Mouse (Mus musculus) CD8-positive naive resting alpha-beta T cell, adult 2 months (primary cell): Measurements from ENCODE around the gene Batf2.
A peak's percentile ranks its signal among the peaks of the same experiment; 100 is the strongest.
"Not testable (repeated sequence)": the region's sequence is repeated elsewhere in the genome, so short reads cannot be mapped to it uniquely, and the experiment has no call there.

Source experiments
- DNase-seq, 2 experiments: peaks; one replicate each; pipeline ENCODE4 v3.0.0; 2022; ENCODE audit warnings: low read depth in 2 of 2, low spot score in 2 of 2

Batf2 gene

DNA sequence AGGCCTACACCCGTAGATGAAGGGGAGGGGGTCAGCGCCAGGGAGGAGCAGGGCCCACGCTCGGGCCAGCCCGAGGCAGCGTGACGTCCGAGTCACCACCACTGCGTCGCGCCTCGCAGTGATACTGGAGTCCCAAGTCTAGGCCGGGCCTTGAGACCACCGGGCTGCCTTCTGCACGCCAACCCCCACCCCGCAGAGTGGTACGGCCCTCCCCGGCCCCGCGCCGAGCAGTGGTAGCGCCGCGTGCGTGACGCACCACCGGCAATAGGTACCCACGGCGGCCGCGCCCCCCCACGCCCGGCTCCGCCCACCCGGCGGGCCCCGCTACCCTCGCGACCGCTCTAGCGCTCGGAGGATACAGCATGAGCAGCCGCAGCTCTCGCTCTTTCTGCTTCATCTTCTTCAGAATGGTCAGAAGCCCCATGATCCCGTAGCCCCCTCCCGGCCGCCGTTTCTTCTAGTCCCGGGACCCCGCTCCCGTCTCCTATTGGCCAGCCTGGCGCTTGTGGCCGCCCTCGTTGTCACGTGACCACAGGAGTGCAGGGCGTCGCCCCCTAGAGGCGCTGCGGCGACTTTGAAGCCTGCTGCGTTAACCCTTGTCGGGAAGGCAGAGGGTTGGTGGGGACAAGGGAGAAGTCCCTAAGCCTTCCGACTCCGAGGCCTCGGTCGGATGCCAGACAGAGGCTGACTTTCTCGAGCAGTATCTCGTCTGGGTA, at the start of gene Batf2:
Gene Batf2, plus strand, starts transcription at position 306 of the 716 bp plus-strand sequence.
- DNase-seq = peak; percentile 90 to 91

DNA sequence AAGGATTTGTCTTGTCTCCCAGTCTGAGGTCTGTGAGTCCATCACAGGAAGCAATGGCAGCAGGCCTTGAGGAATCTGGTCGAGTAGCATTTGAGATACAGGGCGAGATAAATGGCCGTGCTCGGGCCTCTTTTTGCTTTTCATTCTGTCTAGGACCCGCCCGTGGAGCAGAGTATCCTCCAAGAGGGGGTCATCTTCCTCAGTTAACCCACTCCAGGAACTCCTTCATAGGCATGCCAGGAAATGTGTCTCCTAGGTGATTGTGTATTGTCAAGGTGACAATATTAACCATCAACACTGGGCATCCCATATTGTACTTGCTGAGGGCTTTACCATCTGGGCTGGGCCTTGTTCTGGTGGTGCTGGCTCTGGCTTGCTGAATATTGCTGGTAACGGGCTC, 46.7 kb upstream of the Batf2 start, which contains the start of gene AC131692.1:
Gene AC131692.1, plus strand, starts transcription at position 301 of the 400 bp plus-strand sequence.
- DNase-seq = no peak

DNA sequence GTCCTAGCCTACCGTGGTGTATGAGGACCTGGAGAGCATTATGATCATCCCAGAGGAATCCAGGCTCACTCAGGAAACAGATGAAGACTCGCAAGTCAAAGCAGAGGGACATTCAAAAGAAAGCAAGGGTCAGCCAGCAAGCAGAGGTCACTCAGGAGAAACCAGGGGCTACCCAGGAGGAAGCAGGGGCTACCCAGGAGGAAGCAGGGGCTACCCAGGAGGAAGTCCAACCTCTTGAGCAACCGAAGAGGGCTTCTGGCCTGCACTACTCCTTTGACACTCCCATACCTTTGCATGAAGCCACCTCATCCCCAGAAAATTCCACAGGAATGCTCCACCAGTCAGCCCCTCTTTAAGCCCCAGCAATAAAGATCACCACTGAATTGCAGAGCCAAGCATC, 42.9 kb upstream of the Batf2 start:
- no peak for DNase-seq

DNA sequence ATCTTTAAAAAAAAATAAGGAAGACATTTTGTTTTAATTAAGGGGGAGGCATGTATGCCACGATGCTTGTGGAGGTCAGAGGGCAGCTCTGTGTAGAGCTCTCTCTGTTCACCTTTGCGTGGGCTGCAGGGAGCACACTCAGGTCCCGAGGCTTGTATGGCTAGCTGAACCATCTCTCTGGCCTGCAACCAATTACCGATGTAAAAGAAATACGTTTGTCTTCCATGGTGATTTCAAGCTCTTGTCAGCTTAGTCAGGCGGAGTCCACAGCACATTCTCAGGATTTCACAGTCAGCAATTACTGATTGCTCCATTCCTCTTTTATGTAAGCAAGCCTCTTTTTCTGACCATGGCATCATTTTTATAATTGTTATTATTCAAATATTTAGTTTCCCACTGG, 39.6 kb upstream of the Batf2 start:
- no peak for DNase-seq

DNA sequence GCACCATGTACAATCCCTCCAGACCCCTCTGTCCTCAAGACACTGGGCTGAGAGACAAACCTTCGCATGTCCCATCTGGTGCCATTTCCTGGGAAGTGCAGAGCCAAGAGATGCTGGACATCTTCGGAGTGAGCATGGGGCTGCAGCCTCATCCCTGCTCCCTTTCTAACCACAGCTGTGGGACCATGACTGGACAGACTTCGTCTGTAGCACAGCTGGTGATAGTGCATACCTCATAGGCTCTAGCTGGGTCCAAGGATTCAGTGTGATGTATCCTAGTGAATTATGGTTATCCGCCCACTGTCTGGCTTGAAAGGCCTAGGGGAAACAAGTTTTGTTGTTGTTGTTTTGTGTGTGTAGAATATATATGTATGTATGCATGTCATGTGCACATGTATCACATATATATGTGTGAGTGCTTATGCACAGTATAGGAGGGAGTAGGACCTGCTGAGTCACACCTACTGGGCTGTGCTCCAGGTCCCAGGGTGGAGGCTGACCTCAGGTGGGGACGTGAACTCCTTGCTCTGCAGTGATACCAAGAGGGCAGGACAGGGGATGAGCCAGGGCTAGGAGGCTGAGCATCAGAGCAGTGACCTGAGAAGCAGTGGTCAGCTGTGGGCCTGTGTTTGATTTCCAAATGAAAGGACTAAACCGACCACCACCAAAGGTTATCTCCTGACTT, 38.5 kb upstream of the Batf2 start:
- DNase-seq = no peak

DNA sequence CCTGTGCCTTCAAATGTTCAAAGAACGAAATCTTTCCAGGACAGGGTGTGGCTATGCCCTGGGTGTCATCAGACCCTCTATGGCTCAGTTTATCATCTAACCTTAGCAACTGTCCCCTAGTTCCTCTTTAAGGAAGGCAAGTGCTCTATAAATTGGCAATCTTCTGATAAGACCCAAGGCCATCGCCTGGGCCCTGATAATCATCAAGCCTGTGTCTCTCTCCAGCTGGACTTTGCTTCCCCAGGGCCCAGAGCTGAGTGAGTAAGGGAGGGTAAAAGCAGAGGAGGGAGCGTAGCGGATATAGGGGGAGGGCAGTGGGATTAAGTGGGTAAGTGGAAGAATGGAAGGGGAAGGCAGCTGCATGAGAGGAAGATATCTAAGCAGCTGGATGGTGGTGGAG, 36.3 kb upstream of the Batf2 start:
- DNase-seq = no peak

DNA sequence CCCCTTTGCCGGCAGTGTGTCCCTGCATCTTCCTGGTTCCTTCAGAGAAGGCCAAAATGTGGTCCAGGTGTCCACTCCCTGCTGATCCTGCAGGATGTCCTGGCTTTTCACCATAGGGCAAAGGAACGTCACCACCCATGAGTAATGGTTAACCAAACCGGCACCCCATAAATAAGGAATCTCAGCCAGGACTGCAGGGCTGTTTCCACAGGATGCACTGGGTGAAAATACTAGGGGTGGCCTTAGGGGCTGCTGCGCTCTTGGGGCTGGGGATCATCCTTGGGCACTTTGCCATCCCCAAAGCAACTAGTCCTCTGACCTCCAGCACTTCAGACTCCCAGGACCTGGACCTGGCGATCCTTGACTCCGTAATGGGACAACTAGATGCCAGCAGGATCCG, 35.2 kb upstream of the Batf2 start, which contains the start of gene Naaladl1:
Gene Naaladl1, plus strand, starts transcription at position 197 of the 400 bp plus-strand sequence.
- DNase-seq = no peak

DNA sequence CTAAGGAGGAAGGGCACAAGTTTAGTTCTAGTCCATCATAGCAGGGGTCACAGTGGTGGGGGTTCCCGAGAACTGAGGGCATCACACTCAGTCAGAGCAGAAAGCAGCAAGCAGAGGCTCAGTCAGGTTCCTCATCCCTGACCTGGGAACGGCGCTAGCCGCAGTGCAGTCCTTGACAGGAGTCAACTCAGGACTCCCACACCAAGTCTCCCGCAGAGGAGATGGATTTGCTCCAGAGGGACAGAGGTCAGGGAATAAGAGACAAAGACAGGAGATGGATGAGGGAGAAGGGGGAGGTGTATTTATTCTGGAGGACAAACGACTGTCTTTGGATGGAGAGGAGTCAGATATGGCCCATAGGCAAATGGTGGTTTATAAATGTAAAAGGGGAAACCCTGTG, 27.7 kb upstream of the Batf2 start:
- DNase-seq = no peak

DNA sequence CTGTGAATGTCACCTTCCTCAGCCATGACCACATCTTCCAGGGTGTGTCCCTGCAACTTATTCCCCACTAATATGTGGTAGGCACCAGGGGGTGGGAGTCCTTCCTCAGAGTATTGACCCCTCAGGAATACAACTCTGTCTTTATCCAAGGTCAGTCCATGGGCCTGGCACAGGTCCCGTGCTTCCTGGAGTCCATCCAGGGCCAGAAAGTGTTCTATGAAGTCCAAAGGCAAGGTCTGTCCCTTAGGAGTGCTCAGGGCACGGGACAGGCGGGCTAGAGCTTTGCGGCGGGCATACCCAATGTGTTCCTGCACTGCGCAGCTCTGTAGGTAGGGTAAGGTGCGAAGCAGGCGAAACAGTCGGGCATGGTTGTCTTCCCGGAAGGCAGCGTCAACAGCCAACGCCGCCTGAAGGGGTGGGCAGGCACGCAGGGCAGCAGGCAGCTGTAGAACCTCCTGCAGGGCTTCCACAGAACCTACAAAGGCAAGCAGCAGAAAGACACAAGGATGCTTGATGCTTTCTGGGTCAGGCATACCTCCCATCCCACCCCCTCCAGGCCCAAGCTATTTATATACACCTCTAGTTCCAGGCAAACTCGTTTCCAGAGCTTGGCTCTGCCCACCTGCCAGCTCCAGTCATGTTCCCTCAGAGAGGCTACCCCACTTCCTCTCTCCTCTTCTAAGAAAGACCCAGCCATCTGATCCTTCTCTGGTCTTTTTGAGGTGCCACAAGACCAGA, 24.5 kb upstream of the Batf2 start:
- no peak for DNase-seq

DNA sequence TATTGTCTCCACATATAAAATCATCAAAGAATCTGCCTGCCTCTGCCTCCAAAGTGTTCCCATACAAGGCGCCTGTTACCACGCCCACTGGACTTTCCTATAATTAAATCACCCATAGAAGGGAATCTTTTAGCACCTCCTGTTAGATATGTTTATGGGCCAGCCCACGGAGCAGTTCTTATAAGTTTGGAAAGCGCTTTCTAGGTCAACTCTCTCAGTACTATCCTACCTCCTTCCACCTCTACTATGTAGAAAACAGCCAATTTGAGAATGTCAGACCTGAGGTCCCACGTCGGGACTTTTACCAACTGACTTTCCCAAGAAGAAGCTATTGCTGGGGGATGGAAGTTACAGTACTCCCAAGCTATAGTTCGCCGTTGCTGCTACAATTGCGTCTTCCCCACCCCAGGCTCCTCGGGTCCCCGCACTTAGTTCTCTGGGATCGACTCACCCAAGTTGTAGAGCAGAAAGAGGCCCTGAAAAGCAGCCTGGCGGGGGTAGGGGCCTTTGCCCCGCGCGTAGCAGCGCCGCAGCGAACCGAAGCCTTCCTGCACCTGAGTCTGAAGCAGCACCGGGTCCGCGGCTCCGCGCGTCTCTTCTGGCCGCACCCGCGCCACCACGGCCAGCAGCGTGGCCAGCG, 23.3 kb upstream of the Batf2 start:
- DNase-seq = peak in 1 of 2 experiments; percentile 11

DNA sequence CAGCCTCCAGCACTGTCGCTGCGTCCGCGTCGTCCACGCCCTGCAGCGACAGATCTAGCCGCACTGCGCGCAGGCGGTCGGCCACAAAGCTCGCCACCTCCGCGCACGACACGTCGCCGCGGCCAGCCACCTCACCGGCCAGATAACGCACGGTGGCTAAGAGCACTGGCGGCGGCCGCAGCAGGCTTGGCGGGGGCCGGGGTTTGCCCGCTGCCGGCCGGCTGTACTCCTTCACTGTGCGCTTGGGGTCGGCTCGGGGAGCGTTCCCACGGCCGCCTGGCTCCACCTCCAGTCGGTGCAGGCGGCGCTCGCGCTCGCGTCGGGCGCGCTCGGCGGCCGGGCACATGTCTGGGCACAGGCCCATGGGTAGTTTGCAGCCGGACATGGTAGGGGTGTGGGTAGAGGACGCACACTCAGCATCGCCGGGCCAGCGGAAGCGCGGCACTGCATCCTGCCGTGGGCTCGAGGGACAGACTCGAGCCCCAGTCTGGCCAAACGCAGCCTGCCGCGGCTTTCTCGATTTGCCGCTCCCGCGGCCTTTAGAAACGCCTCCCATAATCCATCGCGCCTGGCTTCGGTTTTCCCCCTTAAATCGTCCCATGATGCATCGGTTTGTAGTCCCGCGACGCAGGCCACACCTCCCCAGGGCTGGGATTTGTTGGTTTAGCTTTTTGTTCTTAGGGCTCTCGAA, 22.7 kb upstream of the Batf2 start, which contains the start of gene Sac3d1:
Gene Sac3d1, minus strand, starts transcription at position 665 of the 691 bp plus-strand sequence.
- peak; percentile 77 to 84 for DNase-seq

DNA sequence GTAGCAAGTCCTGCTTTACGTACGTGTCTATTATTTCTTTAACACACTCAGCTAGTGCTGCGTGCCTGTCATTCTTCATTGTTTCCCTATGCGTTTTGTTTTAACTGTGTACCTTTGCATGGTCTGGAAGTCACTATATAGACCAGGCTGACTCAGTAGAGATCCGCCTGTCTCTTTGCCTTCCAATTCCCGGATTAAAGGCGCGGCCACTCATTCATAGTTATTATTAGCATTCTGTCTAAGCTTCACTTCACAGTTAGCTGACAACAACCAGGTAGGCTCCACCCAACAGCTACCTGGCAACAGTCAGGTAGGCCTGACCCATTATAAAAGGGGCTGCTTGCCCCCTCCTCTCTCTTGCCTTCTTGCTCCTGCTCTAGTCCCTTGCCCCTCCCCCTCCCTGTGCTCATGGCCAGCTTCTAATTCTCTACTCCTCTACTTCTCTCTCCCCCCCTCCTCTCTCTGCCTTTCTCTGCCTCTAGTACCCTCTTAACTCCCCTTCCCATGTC, 22.1 kb upstream of the Batf2 start:
- DNase-seq = no peak

DNA sequence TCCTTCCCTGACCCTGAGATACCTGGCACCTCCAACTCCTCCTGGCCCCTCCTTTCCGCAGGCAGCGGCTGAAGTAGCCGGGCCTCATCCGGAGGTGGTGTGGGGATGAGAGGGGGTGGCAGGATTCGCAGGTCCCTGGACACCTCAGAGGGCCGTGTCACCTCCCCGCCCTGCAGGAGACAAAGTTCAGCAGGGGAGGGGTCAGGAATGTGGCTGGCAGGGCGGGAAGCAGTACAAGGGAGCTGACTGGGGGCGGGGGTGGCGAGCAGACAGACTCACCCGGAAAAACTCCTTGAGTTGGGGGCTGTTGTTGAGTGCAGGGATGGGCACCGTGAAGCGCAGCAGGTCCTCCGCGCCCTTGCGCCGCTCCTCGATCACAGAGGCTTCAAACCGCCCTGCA, 19.0 kb upstream of the Batf2 start:
- no peak for DNase-seq

DNA sequence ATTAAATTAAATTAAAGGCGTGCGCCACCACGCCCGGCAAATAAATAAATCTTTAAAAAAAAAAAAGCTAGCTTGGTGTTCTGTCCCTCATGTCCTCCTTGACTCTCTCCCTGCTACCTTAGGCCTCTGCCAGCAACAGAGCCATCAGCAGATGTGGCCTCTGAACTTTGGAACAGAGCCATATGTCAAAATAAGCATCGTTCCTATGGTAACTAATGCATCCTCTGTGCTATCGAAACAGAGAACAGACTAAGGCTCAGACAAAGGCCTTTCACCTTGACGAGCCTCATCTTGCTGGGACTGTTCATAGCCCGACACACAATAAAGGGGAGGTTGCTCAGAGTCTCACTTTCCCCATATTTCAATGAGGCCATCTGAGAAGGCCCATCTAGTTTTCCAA, 17.5 kb upstream of the Batf2 start:
- no peak for DNase-seq

DNA sequence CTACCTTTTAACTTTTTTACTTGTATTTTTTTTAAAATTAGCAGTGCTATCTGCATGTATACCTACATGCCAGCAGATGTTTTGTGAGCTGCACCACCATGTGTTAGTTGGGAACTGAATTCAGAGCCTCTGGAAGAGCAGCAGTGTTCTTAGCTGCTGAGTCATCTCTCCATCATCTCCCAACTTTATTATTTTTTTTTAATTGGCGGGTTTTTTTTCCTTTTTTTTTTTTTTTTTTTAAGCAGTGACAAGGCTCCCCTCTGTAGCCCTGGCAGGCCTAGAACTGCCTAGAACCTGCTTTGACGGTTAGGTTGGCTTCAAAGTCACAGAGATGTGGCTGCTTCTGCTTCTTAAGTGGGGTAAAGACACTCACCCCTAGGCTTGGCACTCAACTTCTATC, 15.9 kb upstream of the Batf2 start:
- no peak for DNase-seq

DNA sequence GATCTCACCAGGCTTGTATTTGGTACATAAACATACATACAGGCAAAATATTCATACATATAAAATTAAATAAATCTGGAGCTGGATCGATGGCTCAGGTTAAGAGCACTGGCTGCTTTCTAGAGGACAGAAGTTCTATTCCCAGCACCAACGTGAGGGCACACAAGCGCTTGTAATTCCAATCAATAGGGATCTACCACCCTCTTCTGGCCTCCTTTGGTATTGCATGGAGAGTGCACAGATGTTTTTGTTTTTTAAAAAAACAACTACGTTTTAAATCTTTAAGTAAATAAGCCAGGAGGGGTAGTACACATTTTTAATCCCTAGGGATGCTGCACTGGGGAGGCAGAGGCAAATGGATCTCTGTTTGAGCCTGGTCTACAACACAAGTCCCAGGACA, 14.5 kb upstream of the Batf2 start:
- peak; percentile 62 to 71 for DNase-seq

DNA sequence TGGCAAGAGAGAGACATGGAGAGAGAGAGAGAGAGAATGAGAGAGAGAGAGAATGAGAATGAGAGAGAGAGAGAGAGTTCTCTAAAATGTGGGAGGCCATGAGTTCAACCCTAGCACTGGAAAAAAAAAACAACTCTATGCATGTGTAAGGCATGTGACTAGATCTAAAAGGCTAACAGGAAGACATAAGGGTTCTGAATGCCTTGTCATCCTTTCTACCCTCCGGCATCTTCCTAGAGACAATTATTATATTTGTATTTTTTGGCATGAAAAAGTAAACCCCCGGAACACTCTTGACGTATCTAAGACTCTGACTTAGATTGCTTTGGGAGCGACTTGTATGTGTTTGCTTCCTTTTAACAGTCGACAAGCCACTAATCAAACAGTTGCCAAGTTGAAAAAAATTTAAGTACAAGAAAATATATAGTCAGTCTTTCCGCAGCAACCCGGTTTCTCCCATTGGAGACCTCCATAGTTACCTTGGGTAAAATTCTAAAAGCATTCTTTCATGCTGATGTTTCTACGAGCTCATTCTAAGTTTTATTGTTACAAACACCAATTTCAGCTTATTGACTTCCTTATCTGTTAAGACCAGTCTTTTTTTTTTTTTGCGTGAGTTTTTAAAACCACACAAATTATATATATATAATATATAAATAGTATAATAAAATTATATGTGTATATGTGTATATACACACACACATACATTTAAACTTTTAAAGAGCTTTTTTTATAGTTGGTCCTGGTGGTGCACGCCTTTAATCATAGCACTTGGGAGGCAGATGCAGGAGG, 13.8 kb upstream of the Batf2 start:
- DNase-seq = no peak

DNA sequence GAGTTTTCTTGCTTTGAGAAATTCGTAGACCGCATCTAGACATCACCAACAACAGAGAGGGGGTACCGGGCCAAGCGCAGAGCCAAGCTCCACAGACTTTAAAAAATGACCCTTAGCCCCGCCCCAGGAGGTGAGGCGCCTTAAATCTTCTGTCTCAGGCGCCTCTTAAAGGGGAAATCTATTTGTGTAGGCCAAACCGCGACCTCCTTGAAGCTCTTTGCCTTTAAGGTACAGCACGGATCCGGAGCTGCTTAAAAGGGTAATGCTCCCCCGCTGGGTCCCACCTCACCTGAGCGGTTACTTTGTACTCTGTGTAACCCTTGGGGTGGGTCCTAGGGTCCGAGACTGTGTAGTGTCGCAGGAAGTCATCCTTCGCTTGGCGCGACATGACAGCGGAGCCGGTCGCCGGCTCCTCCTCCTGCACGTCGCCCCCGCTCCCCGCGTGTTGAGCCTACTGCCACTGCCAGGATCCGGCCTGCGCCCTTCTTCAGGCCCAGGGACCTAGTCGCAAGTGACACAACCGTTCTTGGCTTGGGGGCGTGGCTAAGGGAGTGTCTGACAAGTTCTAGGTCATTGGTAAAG, 12.9 kb upstream of the Batf2 start, which contains the start of gene Snx15:
Gene Snx15, minus strand, starts transcription at position 545 of the 582 bp plus-strand sequence.
- peak; percentile 95 to 97 for DNase-seq

DNA sequence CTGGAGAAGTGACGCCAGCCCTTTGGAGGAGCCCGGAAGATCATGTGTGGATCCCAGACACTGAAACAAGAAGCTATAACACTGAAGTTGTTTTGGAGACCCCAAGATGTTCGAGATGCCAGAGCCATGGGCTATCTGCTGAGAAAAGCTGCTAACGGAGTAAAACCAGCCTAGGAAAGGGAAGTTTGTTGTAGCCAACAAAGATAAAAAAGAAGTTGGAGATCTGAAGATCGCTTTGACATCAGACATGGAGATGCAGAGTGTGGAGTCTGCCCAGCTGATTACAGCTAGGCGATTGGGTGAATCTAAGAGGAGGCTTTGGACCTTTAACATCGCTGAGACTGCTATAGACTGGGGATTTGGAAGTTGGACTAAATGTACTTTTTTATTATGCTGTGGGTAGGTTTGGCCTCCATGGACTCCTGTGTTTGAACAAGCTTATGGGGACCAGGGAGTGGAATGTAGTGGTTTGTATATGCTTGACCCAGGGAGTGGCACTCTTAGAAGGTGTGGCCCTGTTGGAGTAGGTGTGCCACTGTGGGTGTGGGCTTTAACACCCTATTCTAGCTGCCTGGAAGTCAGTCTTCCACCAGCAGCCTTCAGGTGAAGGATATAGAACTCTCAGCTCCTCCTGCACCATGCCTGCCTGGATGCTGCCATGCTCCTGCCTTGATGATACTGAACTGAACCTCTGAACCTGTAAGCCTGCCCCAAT, 10.2 kb upstream of the Batf2 start:
- not testable (repeated sequence) for DNase-seq
